Mouse (Mus musculus) layer of hippocampus, adult 2 months (tissue): ENCODE measurements around the gene Eif2b1. TPM values are rescaled to one million over a fixed set of nuclear protein-coding genes. Genes with fewer than 3 reads are reported as not detected.

Experiments
- DNase-seq, 2 experiments: peaks; one replicate each; pipeline ENCODE4 v3.0.0; 2022; ENCODE audit warnings: low spot score in 2 of 2
- H3K27ac ChIP-seq: fragments of 200-600 bp; 2 replicates; pipeline ENCODE4 v1.8.1; 2022
- H3K4me3 ChIP-seq: fragments of 200-600 bp; 2 replicates; pipeline ENCODE4 v1.8.1; 2022; ENCODE audit warnings: mild to moderate bottlenecking
- CTCF ChIP-seq: fragments of 200-600 bp; conservative IDR thresholded peaks from 2 replicates; pipeline ENCODE4 v1.8.1; 2022; ENCODE audit warnings: antibody characterized with exemption, mild to moderate bottlenecking, moderate library complexity
- total RNA-seq, 2 experiments: library from RNA; stranded (reverse); gene quantifications; 2 replicates each; pipeline ENCODE4 v1.2.3; 2021

Gene Eif2b1
- total RNA-seq, 2 experiments from 2014 or later = 36.7 to 36.8 TPM

DNA sequence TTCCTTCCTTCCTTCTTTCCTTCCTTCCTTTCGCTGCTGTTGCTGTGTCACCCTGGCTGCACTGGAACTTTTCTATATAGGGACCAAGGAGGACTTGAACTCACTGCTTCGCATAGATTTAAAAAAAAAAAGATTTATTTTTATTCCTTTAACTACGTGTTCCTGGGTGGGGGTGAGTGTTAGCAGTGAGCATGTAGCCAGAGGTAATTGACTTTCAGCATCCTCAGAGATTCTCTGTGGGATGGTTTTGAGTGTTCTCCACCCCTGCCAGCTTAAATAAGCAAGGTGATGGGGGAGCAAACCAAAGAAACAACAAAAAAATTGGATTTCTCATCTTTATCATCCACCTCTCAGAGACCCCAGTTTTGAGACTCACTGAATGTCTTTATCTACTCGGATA, 39.0 kb downstream of the Eif2b1 start:
- Histone ChIP-seq H3K4me3 (peak overlapping the region; percentile 48), H3K27ac (peak overlapping the region; percentile 84)
- no peak for DNase-seq
- no peak for TF ChIP-seq CTCF

DNA sequence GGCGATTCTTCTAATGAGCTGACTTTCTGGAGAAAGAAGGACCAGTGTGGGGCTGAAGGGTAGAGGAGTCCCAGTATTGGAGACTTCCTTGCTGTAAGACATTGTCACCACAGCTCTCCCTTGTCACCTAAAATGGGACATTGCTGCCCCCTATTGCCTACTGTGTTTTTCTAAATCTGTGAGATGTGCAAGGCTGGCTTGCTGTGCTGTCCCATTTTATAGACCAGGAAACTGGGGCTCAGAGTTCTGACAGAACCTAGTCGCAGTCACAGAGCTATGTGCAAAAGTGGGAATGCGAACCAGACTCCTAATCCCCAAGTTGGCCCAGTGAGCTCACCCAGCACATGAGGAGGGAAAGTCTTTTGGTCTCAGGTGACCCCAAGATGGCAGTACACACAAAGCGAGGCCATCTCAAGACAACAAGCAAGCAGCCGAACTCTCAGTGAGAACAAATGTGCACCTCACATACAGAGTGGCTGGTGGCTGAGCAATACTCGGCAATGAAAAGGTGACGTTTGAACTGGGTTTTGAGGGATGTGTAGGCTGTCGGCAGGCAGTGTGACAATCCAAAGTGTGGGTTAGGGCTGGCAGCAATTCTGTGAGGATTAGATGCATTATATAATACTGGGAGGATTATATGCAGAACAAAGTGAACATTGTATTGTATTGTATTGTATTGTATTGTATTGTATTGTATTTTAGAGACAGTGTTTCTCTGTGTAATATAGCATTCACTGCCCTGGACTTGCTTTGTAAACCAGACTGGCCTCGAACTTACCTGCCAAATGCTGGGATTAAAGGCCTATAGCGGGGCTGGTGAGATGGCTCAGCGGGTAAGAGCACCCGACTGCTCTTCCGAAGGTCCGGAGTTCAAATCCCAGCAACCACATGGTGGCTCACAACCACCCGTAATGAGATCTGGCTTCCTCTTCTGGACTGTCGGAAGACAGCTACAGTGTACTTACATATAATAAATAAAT, 39.8 kb downstream of the Eif2b1 start:
- peak; percentile 72 to 82 for DNase-seq
- TF ChIP-seq CTCF = peak; percentile 83
- H3K27ac ChIP-seq = peak overlapping the region; percentile 74
- no peak overlapping the region for H3K4me3 ChIP-seq

DNA sequence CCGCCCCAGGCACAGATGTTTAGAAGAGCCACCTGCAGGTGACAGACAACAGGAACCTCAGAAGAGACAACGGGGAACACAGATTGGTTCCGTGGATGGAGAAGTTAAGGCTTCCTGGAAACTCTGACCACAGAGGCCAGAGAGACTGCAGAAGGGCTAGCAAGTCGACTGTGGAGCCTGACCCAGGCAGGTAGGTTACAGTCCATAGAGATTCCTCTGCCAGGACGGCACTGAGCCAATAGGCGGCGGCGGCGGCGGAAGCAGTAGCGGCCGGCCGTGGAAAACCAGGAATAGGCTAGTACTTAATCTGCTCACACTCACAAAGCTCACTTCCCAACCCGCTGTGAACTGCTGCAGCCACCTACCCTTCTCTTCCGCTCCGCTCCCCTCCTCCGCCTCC, 42.2 kb downstream of the Eif2b1 start:
- Histone ChIP-seq H3K27ac (peak overlapping the region; percentile 70), H3K4me3 (peak overlapping the region; percentile 26; the same call in 1 of the 2 replicates)
- peak; percentile 34 for TF ChIP-seq CTCF
- DNase-seq = no peak

DNA sequence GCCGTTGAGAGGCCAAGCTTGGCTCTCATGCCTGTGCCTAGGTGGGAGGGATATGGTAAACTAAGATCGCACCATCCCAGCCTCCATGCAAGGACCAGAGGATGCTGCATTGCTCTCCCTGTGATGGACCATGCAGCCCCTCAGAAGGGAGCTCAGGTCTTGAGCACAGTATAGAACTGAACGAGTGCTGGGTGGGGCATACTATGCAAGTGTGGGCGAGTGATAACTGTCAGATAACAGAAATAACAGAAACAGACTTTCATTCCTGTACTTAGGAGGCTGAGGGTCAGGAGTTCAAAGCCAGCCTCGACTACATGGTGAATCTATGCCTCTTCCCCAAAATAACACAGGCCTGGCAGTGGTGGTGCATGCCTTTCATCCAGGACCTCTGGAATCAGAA, 43.9 kb downstream of the Eif2b1 start:
- no peak overlapping the region for H3K4me3 ChIP-seq
- no peak for TF ChIP-seq CTCF
- no peak overlapping the region for H3K27ac ChIP-seq
- no peak for DNase-seq

DNA sequence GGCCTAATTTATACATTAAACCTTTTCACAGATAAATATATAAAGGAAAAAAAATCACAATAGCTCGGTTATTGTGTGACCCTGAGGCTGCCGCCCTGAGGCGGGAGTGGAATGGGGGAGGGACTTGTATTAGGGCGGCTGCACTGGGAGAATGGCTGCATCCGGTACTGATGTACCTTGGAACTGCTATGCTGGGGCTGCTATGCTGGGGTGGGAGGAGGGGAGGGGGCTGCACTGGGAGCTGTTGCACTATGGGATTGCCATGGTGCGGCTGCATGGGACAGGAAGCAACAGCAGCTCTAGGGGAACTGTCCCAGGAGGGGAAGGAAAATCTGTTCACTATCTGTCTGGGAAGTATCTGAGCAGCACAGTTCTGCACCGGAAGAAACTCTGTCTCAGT, 46.5 kb downstream of the Eif2b1 start:
- Histone ChIP-seq H3K4me3 (no peak overlapping the region), H3K27ac (peak overlapping the region; percentile 96; the same call in 1 of the 2 replicates)
- DNase-seq = no peak
- TF ChIP-seq CTCF = no peak

DNA sequence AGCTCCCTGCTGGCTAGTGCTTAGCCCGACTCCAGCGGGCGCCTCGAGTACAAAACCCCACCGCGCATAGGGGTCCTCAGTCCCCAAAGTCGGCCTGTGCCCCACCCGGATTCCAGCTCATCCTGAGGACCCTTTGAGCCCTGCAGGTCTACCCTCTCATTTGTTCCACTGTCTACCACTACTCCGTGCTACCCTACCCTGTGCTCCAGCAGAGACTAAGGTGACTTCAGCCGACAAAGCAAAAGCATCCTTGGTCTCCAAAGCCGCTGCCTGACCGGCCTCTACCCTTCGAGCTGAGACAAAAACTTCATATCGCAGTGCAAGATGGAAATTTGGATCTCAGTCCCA, 47.4 kb downstream of the Eif2b1 start:
- Histone ChIP-seq H3K27ac (peak overlapping the region; percentile 96), H3K4me3 (peak overlapping the region; percentile 69)
- 0 out of 2 replicates have a peak, but pooled peaks have one; percentile 5 for TF ChIP-seq CTCF
- DNase-seq = no peak

DNA sequence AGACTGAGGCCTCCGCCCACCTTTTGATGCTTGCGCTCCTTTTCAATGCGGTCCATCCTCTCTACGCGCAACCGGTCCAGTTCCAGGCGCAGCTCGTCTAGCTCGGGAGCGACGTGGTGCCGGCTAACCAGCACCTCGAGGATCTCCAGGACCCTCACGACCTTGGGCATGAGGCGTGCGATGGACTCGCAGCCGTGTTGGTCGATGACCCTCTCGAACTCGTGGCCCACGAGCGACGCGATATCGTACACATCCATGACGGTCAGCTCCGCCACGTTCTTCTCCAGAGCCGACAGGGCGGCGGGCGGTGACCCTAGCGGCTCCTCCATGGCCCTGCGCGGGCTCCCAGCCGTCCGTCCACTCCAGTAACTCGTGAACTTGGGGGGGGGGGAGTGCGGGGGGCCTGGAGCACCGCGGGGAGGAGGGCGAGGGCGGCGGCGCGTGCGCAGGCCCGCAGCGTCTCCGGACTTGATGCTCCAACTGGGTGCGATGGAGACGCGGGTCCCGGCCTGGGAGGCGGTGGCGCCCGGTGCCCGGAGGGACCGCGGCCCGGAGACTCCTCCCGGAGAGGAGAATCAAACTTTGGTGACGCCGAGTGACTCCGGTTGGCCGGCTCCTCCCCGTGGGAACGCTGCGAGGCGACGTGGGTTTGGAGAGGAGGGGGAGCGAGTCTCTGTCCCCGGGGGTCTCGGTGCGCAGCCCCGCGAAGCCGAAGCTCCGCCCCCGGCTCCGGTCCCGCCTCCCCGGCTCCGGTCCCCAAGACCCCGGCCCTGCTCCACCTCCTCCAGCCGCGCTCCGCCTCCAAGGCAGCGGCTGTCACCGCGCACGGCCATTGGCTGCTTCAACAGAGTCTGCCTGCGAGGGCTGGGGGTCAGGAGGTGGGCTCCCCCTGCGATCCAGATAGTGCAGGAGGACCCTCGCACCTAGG, 48.0 kb downstream of the Eif2b1 start, which contains the start of gene Rilpl1:
Rilpl1 (minus strand) TSS at position 737 of the 928 bp plus-strand sequence.
- Histone ChIP-seq H3K4me3 (peak within 1 kb of the TSS; percentile 69), H3K27ac (peak within 1 kb of the TSS; percentile 96)
- DNase-seq = peak; percentile 72 to 80
- no peak for TF ChIP-seq CTCF

DNA sequence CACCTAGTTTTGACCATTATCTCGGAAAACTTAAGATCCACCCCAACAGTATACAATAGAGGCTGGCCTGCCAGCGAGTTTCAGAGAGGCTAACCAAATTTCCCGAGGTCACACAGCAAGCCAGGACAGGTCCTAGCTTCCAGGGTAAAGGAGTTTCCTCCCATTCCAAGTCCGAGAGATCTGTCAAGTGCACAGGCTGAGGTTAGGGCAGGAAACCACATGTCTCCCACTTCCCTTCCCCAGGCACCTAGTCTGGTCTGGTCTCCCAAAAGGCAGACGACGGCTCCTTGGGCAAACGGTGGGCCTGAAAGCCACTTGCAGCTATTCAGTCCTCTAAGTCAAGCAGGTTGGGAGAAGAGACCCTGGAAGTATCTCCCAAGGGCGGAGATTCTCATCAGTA, 49.2 kb downstream of the Eif2b1 start:
- H3K4me3 ChIP-seq = peak overlapping the region; percentile 69
- DNase-seq = no peak
- TF ChIP-seq CTCF = no peak
- H3K27ac ChIP-seq = peak overlapping the region; percentile 96

DNA sequence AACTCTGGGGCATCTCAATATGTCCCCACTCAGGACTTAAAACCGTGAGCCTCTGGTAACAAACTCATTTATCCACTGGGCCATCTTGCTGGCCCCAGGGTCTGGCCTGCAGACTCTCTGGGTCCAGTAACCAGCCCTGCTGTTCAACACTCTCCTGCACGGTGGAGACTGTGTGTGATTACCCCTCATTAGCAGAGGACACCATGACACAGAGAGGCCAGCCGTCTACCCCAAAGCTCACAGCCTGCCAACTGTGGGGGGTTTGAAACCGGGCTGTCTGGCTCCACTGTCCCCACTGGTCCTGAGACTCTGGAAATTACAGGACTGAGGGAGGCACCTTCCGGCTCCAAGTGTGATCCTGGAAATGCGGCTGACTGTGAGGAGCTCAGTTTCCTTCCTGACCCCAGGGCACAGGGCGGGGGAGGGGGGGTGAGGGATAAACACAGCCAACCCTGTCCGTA, 49.7 kb downstream of the Eif2b1 start:
- peak overlapping the region; percentile 96 for H3K27ac ChIP-seq
- no peak for DNase-seq
- peak overlapping the region; percentile 69 for H3K4me3 ChIP-seq
- no peak for TF ChIP-seq CTCF

DNA sequence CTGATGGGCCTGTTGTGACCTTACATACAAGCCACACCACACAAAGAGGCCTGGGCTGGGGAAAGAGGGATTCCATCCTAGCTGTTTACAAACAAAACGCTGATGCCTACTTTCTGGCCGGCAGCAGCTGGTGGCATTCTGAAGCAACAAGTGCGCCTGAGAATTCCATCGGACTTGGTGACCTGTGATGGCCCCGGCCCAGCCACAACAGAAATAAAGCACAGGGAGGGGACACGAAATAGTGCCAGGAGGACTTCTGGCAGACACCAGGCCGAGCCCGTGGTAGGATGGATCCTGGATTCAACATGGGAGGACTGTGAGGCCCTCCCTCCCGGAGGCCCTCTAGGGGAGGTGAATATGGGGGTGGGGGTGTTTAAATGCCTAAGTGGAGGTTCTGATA, 50.1 kb downstream of the Eif2b1 start:
- TF ChIP-seq CTCF = no peak
- peak overlapping the region; percentile 69 for H3K4me3 ChIP-seq
- no peak for DNase-seq
- H3K27ac ChIP-seq = peak overlapping the region; percentile 96

DNA sequence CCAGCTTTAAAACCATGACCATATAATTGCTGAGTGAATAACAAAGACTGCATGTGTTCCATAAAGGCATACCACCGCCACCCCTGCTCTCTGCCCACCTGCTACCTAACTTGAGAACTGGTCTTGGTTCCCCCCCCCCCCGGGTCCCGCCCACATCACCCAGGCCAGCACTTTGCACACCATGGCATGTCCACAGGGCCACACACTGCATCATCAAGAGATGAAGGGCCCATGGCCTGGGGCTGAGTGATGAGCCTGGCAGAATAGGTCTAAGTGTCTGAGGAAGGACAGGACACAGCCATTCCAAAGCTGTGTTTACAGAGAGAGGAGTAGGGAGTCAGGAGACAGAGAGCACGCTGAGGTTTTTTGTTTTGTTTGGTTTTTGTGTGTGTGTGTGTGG, 50.6 kb downstream of the Eif2b1 start:
- no peak for DNase-seq
- no peak for TF ChIP-seq CTCF
- Histone ChIP-seq H3K27ac (peak overlapping the region; percentile 96), H3K4me3 (peak overlapping the region; percentile 69)

DNA sequence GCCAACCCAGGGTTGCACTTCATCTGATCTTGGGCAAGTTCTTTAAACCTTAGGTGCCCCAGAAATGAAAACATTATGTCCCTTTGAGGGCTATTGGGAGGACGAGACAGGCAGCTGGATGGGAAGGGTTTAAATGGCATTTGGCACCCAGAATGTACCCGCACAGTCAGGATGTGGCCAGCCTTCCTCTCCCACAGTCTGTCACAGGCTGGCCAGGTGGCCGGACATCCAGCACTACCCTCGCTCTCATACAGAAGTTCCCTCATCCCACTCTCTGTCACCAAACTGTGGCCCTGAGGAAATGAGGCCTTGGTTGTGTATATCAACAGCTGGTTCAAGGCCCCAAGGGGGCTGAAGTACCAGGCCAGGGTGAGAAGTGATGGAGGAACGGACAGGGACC, 54.0 kb downstream of the Eif2b1 start:
- H3K4me3 ChIP-seq = no peak overlapping the region
- H3K27ac ChIP-seq = peak overlapping the region; percentile 96
- TF ChIP-seq CTCF = no peak
- DNase-seq = no peak

DNA sequence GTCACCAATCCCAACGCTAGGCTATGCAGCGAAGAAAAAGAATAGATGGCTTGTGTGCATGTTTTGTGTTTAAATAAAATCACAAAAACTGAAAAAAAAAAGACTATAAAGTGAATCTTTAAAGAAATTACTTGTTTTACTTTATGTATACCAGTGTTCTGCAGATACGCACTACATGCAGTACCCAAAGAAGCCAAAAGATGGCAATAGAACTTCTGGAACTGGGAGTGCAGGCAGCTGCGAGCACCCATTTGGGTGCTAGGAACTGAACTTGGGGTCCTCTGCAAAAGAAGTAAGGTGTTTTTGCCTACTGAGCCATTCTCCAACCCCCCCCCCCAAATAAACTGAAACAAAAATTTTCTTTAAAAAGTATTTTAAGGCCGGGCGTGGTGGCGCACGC, 55.9 kb downstream of the Eif2b1 start:
- H3K27ac ChIP-seq = no peak overlapping the region
- no peak overlapping the region for H3K4me3 ChIP-seq
- DNase-seq = no peak
- peak; percentile 62 for TF ChIP-seq CTCF
